Mouse (Mus musculus): ENCODE measurements around the gene Glod4. TPM values are rescaled to one million over a fixed set of nuclear protein-coding genes. Genes with fewer than 3 reads are reported as not detected.
"Not testable (repeated sequence)": the region's sequence is repeated elsewhere in the genome, so short reads cannot be mapped to it uniquely, and the experiment has no call there.

Gene Glod4
- total RNA-seq, 4 experiments from 2014 or later: 57.4 to 69.0 (median 60.8) TPM

DNA sequence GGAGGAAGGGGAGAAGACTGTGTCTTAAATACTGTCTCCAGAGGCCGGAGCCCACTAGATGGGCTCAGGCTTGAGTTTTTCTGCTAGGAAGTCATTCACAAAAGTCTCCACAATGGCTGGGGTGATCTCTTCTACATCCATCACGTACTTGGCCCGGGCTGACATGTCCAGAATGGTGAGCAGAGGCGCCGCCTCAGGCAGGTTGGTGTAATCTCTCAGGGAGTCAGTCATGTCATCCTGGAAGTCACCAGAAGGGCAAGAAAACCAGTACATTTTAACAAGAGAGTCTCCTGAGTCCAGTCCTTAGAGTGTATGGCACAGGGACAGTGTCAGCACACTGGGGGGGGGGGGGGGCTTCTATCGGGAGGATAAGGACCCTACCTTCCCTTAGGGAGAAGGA is 15.0 kb upstream of the Glod4 start:
- DNase-seq (ENCODE audit: low spot score in 2 of 2): no peak

DNA sequence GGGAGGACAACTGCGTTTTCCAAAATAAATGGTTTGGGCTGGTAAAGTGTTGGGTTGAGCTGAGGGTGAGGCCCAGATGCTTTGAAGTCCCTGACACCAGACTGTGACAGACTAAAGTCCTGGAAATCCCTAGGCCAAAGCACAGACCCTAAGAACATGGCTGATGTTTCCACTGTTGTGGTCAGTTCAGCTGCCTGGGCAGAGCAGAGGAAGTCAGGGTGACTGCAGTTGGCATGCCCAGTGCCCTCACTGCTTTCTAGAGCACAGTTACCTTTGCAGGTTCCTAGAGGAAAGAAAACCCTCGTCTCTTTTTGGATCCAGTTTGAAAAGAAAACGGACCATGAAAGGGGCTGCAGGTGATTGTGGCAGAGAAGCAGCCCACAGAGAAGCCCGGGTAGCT is 13.9 kb upstream of the Glod4 start:
- no peak for DNase-seq (ENCODE audit: low spot score in 2 of 2)

DNA sequence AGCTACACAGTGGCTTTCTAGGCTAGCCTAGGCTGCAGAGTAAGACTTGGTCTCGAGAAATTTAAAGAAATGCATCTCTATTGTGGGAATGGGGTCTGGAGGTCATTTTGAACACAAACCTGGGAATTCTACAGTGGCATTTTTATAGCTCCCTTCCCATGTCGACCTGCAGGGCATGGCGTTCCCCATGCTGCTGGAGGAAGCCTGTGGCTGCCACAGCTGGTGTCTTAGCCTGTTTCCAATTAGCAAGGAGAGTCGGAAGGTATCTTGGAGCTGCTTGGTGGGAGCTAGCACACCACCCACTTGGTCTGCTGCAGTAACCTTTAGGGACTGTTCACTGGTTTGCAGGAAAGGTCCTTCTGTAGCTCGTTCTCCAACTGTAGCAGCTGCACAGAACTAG is 12.6 kb upstream of the Glod4 start:
- no peak for DNase-seq (ENCODE audit: low spot score in 2 of 2)

DNA sequence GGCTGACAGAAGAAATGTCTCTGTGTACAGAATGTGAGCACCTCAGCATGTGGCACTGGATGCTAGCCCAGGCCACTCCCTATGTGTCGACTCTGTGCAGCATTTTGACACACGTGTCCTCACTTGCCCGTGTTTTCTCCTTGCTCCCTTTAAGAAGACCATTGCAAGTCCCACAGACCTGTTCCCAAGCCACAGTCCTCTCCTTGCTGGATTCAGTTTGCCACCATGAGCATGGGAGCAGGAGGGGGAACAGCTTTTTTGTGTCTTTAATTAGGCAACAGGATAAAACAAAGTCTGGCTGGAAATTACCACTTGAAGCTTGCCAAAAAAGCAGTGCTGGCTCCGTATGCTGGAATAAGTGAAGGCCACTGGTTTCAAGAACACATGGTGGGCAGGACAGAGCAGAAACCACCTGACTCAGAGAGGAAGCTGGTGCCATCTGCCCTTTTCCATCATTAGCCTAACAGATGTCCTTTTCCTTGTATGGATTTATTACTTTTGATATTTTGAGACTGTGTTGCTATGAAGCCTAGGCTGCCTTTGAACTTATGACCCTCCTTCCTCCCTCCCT is 12.0 kb upstream of the Glod4 start:
- DNase-seq (ENCODE audit: low spot score in 2 of 2): peak in 1 of 2 experiments; percentile 43

DNA sequence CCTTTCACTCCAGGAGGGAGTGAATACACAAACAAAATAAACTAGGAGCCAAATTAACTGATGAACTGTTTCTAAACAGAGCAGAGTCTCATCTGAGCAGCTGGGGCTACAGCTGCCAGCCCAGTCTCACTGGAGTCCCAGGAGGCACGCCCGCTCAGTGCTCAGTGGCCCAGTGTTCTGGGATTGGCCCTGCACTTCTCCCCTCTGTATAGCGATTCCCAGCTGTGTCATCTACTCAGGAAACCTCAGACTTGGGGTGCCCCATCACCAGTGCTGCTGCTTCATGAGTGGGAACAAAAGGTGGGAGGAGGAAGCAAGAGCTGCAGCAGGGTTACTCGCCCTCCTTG is 10.4 kb upstream of the Glod4 start:
- DNase-seq (ENCODE audit: low spot score in 2 of 2): no peak

DNA sequence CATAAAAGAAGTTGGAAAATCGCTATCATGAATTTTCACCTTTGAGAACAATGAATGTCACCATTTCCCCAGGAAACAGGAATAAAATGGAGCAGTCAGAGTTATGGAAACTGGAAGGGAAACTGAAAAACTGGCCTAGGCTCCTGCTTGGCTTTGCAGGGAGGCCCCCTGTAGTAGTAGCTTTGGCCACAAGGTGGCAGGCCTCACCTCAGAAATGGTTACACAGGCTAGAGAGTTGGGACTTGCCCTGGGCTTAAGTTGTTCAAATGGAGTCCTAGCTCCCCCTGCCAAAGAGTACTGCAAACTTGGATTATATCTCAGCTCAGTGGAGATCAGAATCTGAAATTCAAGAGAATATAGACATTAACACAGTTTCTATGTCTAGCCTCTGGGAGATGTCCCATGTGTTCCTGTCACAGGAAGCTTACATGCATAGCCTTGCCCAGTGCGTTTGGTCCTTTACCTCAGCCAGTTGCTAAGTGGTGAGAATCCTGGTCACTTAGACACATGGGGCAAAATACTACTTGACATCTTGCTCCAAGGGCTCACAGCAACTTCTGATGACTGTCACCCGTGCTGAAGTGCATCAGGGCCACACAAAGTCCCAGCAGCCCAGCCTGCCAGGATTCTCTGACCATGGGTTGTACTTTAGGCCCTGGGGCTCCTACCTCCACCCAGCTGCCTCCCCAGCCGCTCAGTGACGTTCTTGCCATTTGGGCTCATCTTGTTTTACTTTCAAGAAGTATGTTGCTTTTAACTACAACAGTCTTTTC is 9.8 kb upstream of the Glod4 start:
- DNase-seq (ENCODE audit: low spot score in 2 of 2): peak; percentile 53 to 83

DNA sequence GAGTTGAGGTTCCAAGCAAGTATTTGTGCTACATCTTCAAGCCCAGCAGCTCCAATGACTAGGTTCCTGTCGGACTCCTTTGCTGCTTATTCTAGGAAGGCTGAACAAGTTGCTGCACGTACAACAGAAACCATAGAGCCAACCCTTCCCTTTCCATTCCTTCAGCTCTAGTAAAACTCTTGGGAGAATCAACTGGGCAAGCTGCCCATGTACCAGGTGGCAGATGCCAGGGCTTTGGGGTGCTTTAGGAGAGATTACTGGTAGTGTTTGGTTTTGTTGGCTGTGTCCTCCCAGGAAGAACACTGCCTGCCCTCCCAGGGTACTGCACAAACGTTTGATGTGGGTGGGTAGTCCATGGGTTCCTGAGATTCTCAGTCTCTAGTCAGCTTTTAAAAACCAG is 8.5 kb upstream of the Glod4 start:
- DNase-seq (ENCODE audit: low spot score in 2 of 2): no peak

DNA sequence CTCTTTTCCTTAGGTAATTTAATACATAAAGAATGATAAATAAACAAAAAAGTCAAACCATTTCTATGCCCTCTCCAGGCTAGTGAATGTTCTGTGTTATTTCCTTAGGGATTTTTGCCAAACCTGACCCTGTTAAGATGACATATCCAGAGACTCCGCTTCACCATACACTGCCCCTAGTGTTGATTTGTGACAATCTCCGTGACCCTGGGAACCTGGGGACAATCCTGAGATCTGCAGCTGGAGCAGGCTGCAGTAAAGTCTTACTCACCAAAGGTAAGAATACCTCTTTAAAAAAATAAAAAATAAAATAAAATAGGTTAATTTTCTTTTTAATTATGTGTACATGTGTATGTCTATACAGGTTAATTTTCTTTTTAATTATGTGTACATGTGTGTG is 3.7 kb upstream of the Glod4 start:
- no peak for DNase-seq (ENCODE audit: low spot score in 2 of 2)

DNA sequence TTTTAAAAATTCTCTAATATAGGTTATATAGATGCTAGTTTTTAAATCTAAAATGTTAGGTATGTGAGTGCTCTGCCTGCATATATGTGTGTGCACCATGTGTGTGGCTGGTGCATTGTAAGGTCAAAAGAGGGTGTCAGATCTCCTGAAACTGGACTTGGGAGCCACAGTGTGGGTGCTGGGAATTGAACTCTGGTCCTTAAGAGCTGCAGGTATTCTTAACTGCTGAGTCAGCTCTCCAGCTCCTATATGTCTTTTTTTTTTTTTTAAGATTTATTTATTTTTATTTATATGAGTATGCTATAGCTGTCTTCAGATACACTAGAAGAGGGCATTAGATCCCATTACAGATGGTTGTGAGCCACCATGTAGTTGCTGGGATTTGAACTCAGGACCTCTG is 2.9 kb upstream of the Glod4 start:
- no peak for DNase-seq (ENCODE audit: low spot score in 2 of 2)

DNA sequence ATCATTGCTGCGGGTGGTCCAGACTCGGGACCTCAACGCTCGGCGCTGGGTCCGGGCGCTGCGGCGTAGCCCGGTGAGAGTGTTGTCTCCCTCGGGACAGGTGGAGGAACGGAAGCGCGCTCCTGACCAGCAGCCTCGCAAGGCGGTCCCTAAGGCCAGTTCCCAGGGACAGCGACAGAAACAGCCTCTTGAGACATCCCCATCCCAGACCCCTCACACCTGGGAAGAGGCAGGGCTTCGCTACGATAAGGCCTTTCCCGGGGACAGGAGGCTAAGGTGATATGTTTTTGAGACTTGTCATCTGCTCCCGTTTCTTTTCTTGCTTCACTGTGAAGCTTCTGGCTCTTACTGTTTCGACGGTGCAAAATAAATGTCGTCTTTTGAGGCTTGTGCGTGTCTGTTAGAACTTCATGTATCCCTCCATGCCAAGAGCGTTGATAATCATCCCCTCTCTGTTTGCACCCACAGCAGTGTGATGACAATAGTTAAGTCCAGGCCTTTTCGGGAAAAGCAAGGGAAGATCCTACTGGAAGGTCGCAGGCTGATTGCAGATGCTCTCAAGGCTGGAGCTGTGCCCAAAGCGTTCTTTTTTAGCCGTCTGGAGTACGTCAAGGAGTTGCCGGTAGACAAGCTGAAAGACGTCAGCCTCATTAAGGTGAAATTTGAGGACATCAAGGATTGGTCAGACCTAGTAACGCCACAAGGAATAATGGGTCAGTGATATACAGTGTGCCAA is 454 bp upstream of the Glod4 start:
- DNase-seq (ENCODE audit: low spot score in 2 of 2): no peak

DNA sequence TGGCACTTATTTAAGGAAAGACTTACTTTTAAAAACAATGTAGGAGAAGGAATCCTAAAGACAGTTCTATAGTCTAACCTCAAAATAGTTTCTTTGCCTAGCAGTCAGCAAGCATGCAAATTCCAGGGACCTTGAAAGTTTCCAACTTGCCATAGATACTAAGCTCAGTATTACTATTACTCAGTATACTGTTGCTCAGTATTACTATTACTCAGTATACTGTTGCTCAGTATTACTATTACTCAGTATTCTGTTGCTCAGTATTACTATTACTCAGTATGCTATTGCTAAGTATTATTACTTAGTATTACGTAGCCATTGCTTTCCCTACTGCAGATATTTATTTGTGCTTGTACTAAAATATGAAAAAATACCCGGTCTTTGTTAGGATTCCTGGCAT is 3.8 kb downstream of the Glod4 start:
- no peak for DNase-seq (ENCODE audit: low spot score in 2 of 2)

DNA sequence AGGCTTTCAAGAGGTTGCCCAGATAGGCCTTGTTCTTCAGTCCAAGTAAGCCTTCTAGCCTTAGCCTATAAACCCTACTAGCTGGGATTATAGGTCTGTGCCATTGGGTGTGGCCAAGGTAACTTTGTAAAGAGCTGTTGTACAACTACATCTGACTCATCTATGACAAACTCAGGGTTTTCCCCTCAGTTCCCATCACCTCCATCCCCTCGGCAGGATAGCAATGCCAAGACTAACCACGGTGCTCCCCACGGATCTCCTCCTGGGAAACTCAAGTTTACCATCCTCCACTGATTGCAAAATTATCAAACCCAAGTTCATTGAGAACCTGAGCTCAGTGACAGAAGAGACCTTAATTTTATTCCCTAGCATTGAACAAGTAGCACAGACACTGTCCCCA is 7.4 kb downstream of the Glod4 start:
- no peak for DNase-seq (ENCODE audit: low spot score in 2 of 2)

DNA sequence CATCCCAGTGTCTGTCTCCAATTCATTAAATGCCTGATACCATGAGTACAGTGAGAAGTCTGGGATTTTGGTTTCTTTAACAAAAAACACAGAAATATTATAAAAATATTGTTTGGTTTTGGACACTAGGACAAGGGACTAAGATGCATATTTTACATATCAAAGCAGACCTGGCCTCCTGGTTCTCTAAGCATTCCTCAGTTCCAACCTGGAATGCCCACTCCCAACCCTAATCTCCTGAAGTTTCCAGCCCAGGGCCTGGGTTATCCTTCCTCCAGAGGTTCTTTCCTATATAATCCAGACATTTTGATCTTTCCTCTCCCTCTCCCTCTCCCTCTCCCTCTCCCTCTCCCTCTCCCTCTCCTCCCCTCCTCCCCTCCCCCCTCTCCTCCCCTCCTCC is 18.5 kb downstream of the Glod4 start:
- no peak for DNase-seq (ENCODE audit: low spot score in 2 of 2)

DNA sequence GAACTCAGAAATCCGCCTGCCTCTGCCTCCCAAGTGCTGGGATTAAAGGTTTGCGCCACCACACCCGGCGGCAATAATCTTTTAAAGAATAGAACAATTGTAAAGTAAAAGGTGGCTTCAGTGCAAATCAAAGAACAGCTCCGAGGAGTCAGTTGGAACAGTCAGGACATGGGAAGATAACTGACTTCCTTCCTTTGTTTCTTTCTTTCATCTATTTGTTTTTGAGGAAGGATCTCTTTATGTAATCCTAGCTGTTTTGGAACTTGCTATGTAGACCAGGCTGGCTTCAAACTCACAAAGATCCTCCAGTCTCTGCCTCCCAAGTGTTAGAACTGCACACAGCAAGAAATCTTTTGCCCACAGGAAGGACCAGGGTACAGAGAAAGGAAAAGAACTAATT is 18.9 kb downstream of the Glod4 start:
- DNase-seq (ENCODE audit: low spot score in 2 of 2): no peak

DNA sequence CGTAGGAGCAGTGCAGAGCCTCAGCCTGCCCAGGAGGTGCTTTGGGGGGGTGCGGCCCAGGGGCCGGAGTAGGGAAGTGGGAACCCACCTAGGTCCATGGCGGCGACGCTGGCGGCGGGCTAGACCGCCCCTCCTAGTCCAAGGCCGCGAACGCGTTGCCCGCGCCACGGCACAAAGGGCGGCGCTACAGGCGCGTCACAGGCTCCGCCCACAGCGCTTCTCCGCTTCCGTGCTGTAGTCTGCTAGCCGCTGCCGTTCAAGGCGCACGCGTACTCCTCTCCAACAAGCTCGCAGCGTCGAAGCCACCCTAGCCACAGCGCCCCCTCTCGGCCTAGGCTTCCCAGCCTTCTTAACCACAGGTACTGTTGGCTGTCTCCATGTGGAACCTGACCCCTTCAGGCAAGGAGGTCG is 26.1 kb downstream of the Glod4 start, which contains the start of the genes Dbil5 and Gemin4:
TSS of gene Dbil5 (plus strand) at position 219 of the 411 bp plus-strand sequence.
TSS of gene Gemin4 (minus strand) at position 275 of the 411 bp plus-strand sequence.
- DNase-seq (ENCODE audit: low spot score in 2 of 2): peak; percentile 94 to 95

DNA sequence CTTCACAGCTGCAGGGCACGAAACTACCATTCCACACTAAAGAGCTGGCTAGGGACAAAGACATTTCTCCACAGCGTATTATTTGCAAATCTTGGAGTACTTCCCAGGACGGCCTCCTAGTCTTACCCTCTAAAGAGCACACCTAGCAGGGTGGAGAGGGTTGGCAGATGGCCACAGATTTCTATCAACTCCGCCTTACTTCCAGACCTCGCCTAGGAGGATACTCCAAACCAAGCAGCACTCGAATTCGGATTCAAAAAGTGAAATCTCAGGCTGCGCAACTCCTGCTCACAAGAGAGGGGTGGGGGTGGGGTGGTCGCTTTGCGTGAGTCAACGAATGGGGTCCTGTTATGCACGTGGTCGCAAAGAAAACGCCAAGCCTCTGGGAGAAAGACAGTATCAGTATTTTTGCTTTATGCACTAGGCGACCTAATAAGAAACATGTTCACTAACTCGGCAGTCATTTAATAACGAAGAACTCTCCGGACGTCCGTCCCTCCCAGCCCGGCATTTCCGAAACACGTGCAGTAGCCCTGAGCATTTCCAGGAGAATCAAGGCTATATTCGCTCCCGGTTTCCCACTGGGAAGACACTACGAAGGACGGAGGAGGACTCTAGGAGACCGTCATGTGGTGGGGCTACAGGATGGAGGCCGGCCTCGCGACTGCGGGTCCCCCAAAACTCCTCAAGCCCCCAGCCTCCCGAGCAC is 26.7 kb downstream of the Glod4 start:
- DNase-seq (ENCODE audit: low spot score in 2 of 2): no peak

DNA sequence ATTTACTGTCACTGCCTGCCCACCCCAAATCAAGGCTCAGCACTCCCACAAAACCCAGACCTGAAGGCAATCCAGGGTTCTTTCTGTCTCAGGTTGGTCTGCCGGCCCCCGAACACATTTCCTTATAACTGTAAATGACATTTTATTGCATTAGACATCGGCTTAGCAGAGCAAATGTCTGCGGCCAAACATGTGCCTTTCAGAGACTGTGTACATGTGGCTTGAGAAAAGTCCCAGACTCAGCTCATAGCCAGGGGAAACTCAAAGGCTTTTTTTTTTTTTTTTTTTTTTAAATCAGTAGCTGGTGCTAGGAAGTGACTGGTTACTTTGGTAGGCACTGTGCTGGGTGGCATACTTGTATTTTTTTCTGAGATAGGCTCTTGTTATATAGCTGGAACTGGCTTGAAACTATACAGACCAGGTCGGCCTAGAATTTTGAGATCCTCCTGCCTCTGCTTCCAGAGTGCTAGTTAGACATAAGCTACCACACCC is 27.4 kb downstream of the Glod4 start:
- no peak for DNase-seq (ENCODE audit: low spot score in 2 of 2)

DNA sequence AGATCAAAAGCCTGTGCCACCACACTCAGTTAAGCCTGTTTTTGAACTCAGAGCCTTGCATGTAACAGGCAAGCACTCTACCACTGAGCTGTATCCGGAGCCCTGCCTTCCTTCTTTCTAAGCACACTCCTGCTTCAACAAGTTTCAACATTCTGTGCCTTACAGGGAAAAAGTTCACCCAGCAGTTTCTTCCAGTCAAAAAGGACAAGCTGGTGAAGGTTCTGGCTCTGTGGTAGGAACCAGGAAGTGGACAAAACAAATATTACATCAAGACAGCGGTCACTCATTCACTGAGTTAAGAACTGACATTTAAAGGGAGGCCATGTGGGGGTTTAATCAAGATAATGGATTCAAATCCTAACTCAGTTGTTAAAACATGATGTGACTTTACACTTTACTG is 28.5 kb downstream of the Glod4 start:
- DNase-seq (ENCODE audit: low spot score in 2 of 2): no peak

DNA sequence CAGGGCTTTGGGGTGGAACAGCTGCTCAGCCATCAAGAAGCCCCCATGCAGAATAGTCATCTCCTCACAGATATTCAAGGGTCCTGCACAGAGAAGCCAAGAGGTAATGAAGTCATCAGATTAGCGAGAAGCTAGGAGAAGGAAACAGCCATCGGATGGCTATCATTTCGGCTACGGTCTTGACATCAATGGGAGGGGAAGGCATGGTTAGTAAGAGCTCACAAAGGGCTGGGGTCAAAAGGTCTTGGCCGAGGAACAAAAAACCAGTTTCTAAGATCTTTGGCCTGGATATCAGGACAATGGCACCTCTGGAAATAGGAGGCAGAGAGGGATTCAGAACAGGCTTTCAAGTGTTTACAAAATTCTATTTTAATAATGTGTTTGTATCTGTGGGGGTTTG is 29.7 kb downstream of the Glod4 start:
- no peak for DNase-seq (ENCODE audit: low spot score in 2 of 2)

DNA sequence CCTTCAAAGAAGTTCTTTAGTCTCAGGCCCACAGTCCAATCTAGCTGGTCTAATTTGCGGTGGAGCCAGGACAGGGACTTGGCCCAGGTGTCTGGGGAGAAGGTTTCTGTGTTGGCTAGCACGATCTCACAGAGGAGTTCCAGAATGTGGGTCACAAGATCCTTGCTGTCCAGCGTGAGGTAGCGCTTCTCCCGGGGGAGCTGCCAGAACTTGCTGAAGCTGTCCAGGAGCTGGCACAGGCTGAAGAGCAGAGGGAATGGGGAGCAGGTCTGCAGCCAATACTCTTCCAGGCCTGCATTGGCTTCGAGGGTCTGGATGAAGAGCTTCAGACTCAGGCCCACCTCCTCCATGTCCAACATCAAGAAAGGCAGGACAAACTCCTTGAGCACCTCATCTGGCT is 31.9 kb downstream of the Glod4 start:
- DNase-seq (ENCODE audit: low spot score in 2 of 2): not testable (repeated sequence)

DNA sequence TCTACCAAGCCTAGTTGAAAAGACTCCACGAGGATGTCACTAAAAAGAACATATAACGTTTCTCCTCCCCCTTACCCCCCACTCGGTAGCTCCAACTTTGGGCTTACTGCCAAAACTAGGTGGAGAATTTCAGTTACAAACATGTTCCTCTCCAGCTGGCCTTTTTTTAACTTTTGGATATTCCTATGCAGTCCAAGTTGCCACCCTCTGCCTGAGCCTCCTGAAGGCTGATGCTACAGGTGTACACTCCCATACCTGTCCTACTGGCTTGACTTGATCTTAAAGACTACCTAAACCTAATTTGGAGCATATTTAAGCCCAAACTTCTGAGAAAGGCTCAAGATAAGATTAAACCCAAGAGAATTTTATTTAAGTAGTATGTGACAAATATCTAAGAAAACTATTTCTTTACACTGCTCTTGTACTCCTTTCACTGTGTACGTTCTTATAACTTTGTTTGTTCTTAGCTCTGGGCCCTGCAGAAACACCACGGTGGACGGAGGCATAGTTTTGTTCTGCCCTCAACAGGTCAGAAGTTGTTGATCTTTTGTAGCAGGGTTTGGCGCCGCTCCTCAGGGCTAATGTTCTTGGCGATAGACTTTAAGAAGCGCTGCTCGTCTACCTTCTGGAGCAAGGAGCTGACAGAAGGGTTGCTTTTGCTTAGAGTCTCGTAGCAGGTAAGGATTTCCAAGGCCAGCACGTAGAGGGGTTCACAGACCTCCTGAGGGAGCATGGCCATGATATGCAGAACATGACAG is 33.1 kb downstream of the Glod4 start:
- DNase-seq (ENCODE audit: low spot score in 2 of 2): no peak

All from left cerebral cortex, adult 8-10 months (tissue).